Mouse (Mus musculus) lung, embryonic 16.5 days (tissue): Measurements from ENCODE around the gene Olfr393. TPM values are rescaled to one million over a fixed set of nuclear protein-coding genes. Genes with fewer than 3 reads are reported as not detected.

Experiments
- ATAC-seq: fragments of 200-750 bp; cut with Nextera tagmentation; 2 replicates; pipeline ENCODE4 v1.8.0; 2017; ENCODE audit warnings: low read depth, mild to moderate bottlenecking, moderate library complexity
- H3K27ac ChIP-seq: fragments of 300-500 bp; sonication (generic); 2 replicates; pipeline ENCODE4 v1.5.1; 2014; ENCODE audit warnings: mild to moderate bottlenecking, control low read depth, low read length
- H3K27me3 ChIP-seq: fragments of 300-500 bp; sonication (generic); 2 replicates; pipeline ENCODE4 v1.6.1; 2014; ENCODE audit warnings: low read depth, low read length, mixed read lengths; ENCODE audit not compliant: control insufficient read depth, insufficient read depth
- H3K36me3 ChIP-seq: fragments of 300-500 bp; sonication (generic); 2 replicates; pipeline ENCODE4 v1.6.1; 2014; ENCODE audit warnings: low read length; ENCODE audit not compliant: control insufficient read depth, insufficient read depth
- H3K4me1 ChIP-seq: fragments of 300-500 bp; sonication (generic); replicated peaks from 2 replicates; pipeline ENCODE4 v1.6.1; 2014; ENCODE audit warnings: low read length, mixed read lengths; ENCODE audit not compliant: control insufficient read depth, insufficient read depth
- H3K4me2 ChIP-seq: fragments of 300-500 bp; sonication (generic); 2 replicates; pipeline ENCODE4 v1.6.1; 2014; ENCODE audit warnings: low read depth, low read length, control low read depth
- H3K4me3 ChIP-seq: fragments of 300-500 bp; sonication (generic); 2 replicates; pipeline ENCODE4 v1.5.1; 2014; ENCODE audit warnings: mild to moderate bottlenecking, low read length, control low read depth
- H3K9ac ChIP-seq: fragments of 300-500 bp; sonication (generic); 2 replicates; pipeline ENCODE4 v1.6.1; 2014; ENCODE audit warnings: low read length, control low read depth
- H3K9me3 ChIP-seq: fragments of 300-500 bp; sonication (generic); 2 replicates; pipeline ENCODE4 v1.6.1; 2016; ENCODE audit warnings: low read length; ENCODE audit not compliant: control insufficient read depth
- WGBS: fragments of 180-500 bp; shearing (Covaris S2); extraction: QIAGEN DNeasy Blood & Tissue Kit; methylation state at CpG from one replicate; pipeline ENCODE4 v1.1.7; 2014; 5-methylcytosine and 5-hydroxymethylcytosine counted together
- polyA plus RNA-seq: library from polyadenylated mRNA; unstranded; fragments of >200 nt; fragmentation: Nextera tagmentation; extraction: Ambion mirVana; gene quantifications from 2 replicates; pipeline ENCODE4 v1.2.1, GENCODE M21; 2015

The Olfr393 gene
- polyA plus RNA-seq = not detected in 2 replicates

DNA sequence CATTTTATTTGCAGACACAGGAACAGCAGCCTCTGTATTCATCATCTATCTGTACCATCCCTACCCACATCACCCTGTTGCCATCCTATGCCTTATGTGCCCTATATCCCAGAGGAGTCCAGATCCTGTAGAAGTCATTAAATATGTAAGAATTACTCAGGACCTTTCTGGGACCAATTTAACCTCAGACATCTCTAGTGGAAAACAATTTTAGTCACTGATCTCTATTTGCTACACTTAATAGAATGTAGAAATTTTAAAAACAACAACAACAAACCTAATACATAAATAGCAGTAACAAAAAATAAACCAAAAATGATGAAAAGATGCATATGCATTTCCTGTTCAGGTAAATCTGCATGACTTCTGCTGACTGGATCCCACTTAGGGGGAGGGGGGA is at the start of gene Olfr393:
Gene Olfr393 (minus strand): TSS at position 101 of the 400 bp plus-strand sequence.
- Histone ChIP-seq H3K4me2 (no peak within 1 kb of the TSS), H3K27ac (no peak within 1 kb of the TSS), H3K9me3 (no peaks in the 10 kb centered on the region), H3K36me3 (no peaks in the 10 kb centered on the region), H3K9ac (no peak within 1 kb of the TSS), H3K4me1 (no peaks in the 10 kb centered on the region), H3K4me3 (no peak within 1 kb of the TSS), H3K27me3 (no peaks in the 10 kb centered on the region)
- ATAC-seq = no peak

DNA sequence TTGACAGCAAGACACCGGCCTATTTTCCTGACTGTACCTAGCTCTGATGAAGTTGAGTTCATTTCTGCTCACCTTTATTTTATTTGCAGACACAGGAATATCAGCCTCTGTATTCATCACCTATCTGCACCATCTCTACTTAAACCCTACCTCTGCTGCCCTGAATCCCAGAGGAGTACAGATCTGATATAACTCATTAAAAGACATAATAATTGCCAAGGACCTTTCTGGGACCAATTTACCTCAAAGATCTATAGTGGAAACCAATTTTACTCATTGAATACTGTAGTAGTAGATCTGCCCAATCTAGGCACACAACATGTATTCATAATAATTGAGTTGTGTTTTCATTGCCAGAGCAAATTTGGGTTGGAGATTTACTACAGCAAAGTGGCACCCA is 39.4 kb upstream of the Olfr393 start, which contains the start of gene Olfr394:
Gene Olfr394 (minus strand): TSS at position 101 of the 400 bp plus-strand sequence.
- ATAC-seq = no peak
- Histone ChIP-seq H3K36me3 (no peaks in the 10 kb centered on the region), H3K27me3 (no peaks in the 10 kb centered on the region), H3K27ac (no peak within 1 kb of the TSS), H3K4me2 (no peak within 1 kb of the TSS), H3K9ac (no peak within 1 kb of the TSS), H3K4me3 (no peak within 1 kb of the TSS), H3K4me1 (no peaks in the 10 kb centered on the region), H3K9me3 (no peaks in the 10 kb centered on the region)
- WGBS = 65% methylated on average over 1 of the region's 1 CpGs

DNA sequence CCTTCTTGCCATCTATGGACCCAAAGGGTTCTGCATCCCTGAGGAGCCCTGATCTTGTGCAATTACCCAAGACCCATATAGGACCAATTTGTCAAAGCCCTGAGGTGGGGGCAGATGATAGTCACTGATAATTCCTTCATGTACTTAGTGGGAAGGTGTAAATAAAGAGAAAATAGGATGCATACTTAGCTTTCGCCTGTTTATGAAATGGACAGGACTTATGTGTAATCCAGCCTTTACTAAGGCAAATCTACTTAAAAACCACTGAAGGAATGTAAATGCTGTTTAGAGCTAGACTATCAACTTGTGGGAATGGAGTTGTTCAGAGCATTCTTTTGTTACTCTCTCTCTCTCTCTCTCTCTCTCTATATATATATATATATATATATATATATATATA is 34.3 kb downstream of the Olfr393 start, which contains the start of gene Olfr392:
Gene Olfr392 (minus strand): TSS at position 101 of the 400 bp plus-strand sequence.
- no peaks in the 10 kb centered on the region for H3K27me3 ChIP-seq
- H3K9me3 ChIP-seq = no peaks in the 10 kb centered on the region
- H3K4me1 ChIP-seq = no peaks in the 10 kb centered on the region
- no peak within 1 kb of the TSS for H3K4me3 ChIP-seq
- H3K4me2 ChIP-seq = no peak within 1 kb of the TSS
- no peak for ATAC-seq
- 90% methylated on average over 1 of the region's 1 CpGs for WGBS
- H3K27ac ChIP-seq = no peak within 1 kb of the TSS
- H3K9ac ChIP-seq = no peak within 1 kb of the TSS
- no peaks in the 10 kb centered on the region for H3K36me3 ChIP-seq

DNA sequence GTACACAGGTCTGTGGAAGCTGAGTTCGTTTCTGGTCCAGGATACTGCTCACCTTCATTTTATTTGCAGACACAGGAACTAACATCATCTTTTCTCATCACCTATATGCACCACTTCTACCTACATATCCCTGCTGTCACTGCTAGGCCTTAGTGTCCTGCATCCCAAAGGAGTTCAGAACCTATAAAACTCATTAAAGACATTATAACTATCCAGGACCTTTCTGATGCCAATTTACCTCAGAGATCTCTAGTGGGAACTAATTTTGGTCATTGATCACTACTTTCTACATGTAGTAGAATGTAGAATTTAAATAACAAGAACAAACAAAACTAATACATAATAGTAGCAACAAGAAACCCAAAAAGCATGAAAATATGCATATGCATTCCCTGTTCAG is 48.3 kb downstream of the Olfr393 start, which contains the start of gene Olfr391-ps:
Gene Olfr391-ps (minus strand): TSS at position 101 of the 400 bp plus-strand sequence.
- no peak for ATAC-seq
- Histone ChIP-seq H3K4me2 (no peak within 1 kb of the TSS), H3K9me3 (no peaks in the 10 kb centered on the region), H3K27ac (no peak within 1 kb of the TSS), H3K27me3 (no peaks in the 10 kb centered on the region), H3K4me1 (no peaks in the 10 kb centered on the region), H3K9ac (no peak within 1 kb of the TSS), H3K4me3 (no peak within 1 kb of the TSS), H3K36me3 (no peaks in the 10 kb centered on the region)
- WGBS = 5% methylated on average over 1 of the region's 1 CpGs

Other genes starting within 250 kb of the Olfr393 start
- gene Zfp735, start 162.7 kb downstream of the Olfr393 start, polyA plus RNA-seq = not detected in 2 replicates
- not detected in 2 replicates for gene Olfr389, start 70.7 kb downstream of the Olfr393 start, polyA plus RNA-seq
- not detected in 2 replicates for gene Olfr390, start 68.5 kb downstream of the Olfr393 start, polyA plus RNA-seq
- gene Olfr391-ps, start 48.4 kb downstream of the Olfr393 start, polyA plus RNA-seq = not detected in 2 replicates
- not detected in 2 replicates for gene Olfr392, start 34.4 kb downstream of the Olfr393 start, polyA plus RNA-seq
- not detected in 2 replicates for gene Olfr394, start 39.3 kb upstream of the Olfr393 start, polyA plus RNA-seq
- gene Olfr395, start 57.8 kb upstream of the Olfr393 start, polyA plus RNA-seq = not detected in 2 replicates
- not detected in 2 replicates for gene Olfr23, start 85.2 kb upstream of the Olfr393 start, polyA plus RNA-seq
- not detected in 2 replicates for gene Olfr397, start 109.4 kb upstream of the Olfr393 start, polyA plus RNA-seq
- gene Olfr398, start 139.0 kb upstream of the Olfr393 start, polyA plus RNA-seq = not detected in 2 replicates
- gene Olfr139, start 205.1 kb upstream of the Olfr393 start, polyA plus RNA-seq = not detected in 2 replicates
- not detected in 2 replicates for gene Olfr399, start 205.2 kb upstream of the Olfr393 start, polyA plus RNA-seq
- not detected in 2 replicates for gene Zfp616, start 218.5 kb upstream of the Olfr393 start, polyA plus RNA-seq